Mouse (Mus musculus) heart, embryonic 12.5 days (tissue): ENCODE measurements around the gene Gm29609. TPM values are rescaled to one million over a fixed set of nuclear protein-coding genes. Genes with fewer than 3 reads are reported as not detected.

ENCODE experiments used
- ATAC-seq: fragments of 200-750 bp; cut with Nextera tagmentation; 2 replicates; pipeline ENCODE4 v1.8.0; 2017; ENCODE audit warnings: moderate TSS enrichment, moderate library complexity; ENCODE audit not compliant: insufficient number of reproducible peaks, low FRiP score
- H3K27ac ChIP-seq: fragments of 300-500 bp; sonication (generic); 2 replicates; pipeline ENCODE4 v1.5.1; 2016; ENCODE audit warnings: mild to moderate bottlenecking, moderate library complexity; ENCODE audit not compliant: poor library complexity, severe bottlenecking
- H3K27me3 ChIP-seq: fragments of 300-500 bp; sonication (generic); replicated peaks from 2 replicates; pipeline ENCODE4 v1.6.1; 2016; ENCODE audit warnings: mild to moderate bottlenecking, moderate library complexity
- H3K36me3 ChIP-seq: fragments of 300-500 bp; sonication (generic); 2 replicates; pipeline ENCODE4 v1.6.1; 2016; ENCODE audit warnings: mild to moderate bottlenecking, moderate library complexity
- H3K4me1 ChIP-seq: fragments of 300-500 bp; sonication (generic); replicated peaks from 2 replicates; pipeline ENCODE4 v1.6.1; 2016; ENCODE audit warnings: mild to moderate bottlenecking
- H3K4me2 ChIP-seq: fragments of 300-500 bp; sonication (generic); 2 replicates; pipeline ENCODE4 v1.6.1; 2016; ENCODE audit warnings: mild to moderate bottlenecking, moderate library complexity
- H3K4me3 ChIP-seq: fragments of 300-500 bp; sonication (generic); 2 replicates; pipeline ENCODE4 v1.5.1; 2016; ENCODE audit warnings: mild to moderate bottlenecking
- H3K9ac ChIP-seq: fragments of 300-500 bp; sonication (generic); 2 replicates; pipeline ENCODE4 v1.6.1; 2016; ENCODE audit warnings: mild to moderate bottlenecking, moderate library complexity
- H3K9me3 ChIP-seq: fragments of 300-500 bp; sonication (generic); replicated peaks from 2 replicates; pipeline ENCODE4 v1.6.1; 2016; ENCODE audit warnings: mild to moderate bottlenecking, moderate library complexity
- WGBS: fragments of 180-500 bp; shearing (Covaris S2); methylation state at CpG from one replicate; pipeline ENCODE4 v1.1.7; 2016; 5-methylcytosine and 5-hydroxymethylcytosine counted together
- polyA plus RNA-seq: library from polyadenylated mRNA; unstranded; fragments of >200 nt; fragmentation: Nextera tagmentation; extraction: Ambion mirVana; gene quantifications from 2 replicates; pipeline ENCODE4 v1.2.1, GENCODE M21; 2016

The Gm29609 gene
- polyA plus RNA-seq, 1 experiment from 2014 or later, result 1.3 TPM

- Histone ChIP-seq H3K4me3 (no peak overlapping the region), H3K4me2 (no peak overlapping the region), H3K27me3 (no peaks in the 10 kb centered on the region), H3K36me3 (0 out of 2 replicates have a peak, but pooled peaks cover 5% of the 10 kb centered on the region), H3K27ac (no peak overlapping the region), H3K4me1 (0 out of 2 replicates have a peak, but pooled peaks cover 2% of the 10 kb centered on the region), H3K9me3 (no peaks in the 10 kb centered on the region), H3K9ac (no peak overlapping the region)
- no peak for ATAC-seq
- 94% methylated on average over 9 of the region's 9 CpGs for WGBS
Measured at GRCm38 (mm10) chr5:31181183-31181770, 1.6 kb upstream of the Gm29609 start.

GRCm38 (mm10) chr5:31179301-31179765 lies 378 bp downstream of the Gm29609 start:
- peaks cover 9% of the 10 kb centered on the region for H3K36me3 ChIP-seq
- peak overlapping the region; percentile 95 for H3K27ac ChIP-seq
- peak overlapping the region; percentile 90 for H3K4me2 ChIP-seq
- WGBS, result 0% methylated on average over 25 of the region's 25 CpGs
- H3K27me3 ChIP-seq, result no peaks in the 10 kb centered on the region
- ATAC-seq, result peak; percentile 54
- H3K9ac ChIP-seq, result peak overlapping the region; percentile 81
- H3K4me3 ChIP-seq, result peak overlapping the region; percentile 90
- H3K9me3 ChIP-seq, result no peaks in the 10 kb centered on the region
- H3K4me1 ChIP-seq, result 0 out of 2 replicates have a peak, but pooled peaks cover 2% of the 10 kb centered on the region

GRCm38 (mm10) chr5:31168630-31169029 lies 11.1 kb downstream of the Gm29609 start:
- H3K9ac ChIP-seq, result no peak overlapping the region
- H3K9me3 ChIP-seq, result no peaks in the 10 kb centered on the region
- no peak overlapping the region for H3K4me3 ChIP-seq
- no peaks in the 10 kb centered on the region for H3K27me3 ChIP-seq
- no peak overlapping the region for H3K4me2 ChIP-seq
- ATAC-seq, result no peak
- H3K4me1 ChIP-seq, result no peaks in the 10 kb centered on the region
- peaks cover 92% of the 10 kb centered on the region for H3K36me3 ChIP-seq
- 77% methylated on average over 4 of the region's 4 CpGs for WGBS
- no peak overlapping the region for H3K27ac ChIP-seq

GRCm38 (mm10) chr5:31164878-31165277 lies 14.8 kb downstream of the Gm29609 start:
- H3K27ac ChIP-seq, result no peak overlapping the region
- H3K9me3 ChIP-seq, result no peaks in the 10 kb centered on the region
- no peak overlapping the region for H3K4me3 ChIP-seq
- peaks cover 93% of the 10 kb centered on the region for H3K36me3 ChIP-seq
- no peak overlapping the region for H3K9ac ChIP-seq
- 80% methylated on average over 1 of the region's 1 CpGs for WGBS
- H3K4me2 ChIP-seq, result no peak overlapping the region
- H3K4me1 ChIP-seq, result no peaks in the 10 kb centered on the region
- H3K27me3 ChIP-seq, result no peaks in the 10 kb centered on the region
- ATAC-seq, result no peak

GRCm38 (mm10) chr5:31162462-31162861 lies 17.2 kb downstream of the Gm29609 start:
- Histone ChIP-seq H3K27ac (no peak overlapping the region), H3K4me1 (no peaks in the 10 kb centered on the region), H3K4me3 (no peak overlapping the region), H3K27me3 (no peaks in the 10 kb centered on the region), H3K36me3 (peaks cover 93% of the 10 kb centered on the region), H3K9me3 (no peaks in the 10 kb centered on the region), H3K4me2 (no peak overlapping the region), H3K9ac (no peak overlapping the region)
- no peak for ATAC-seq

- Histone ChIP-seq H3K27me3 (no peaks in the 10 kb centered on the region), H3K9ac (peak within 1 kb of the TSS; percentile 65), H3K4me1 (peaks cover 19% of the 10 kb centered on the region), H3K36me3 (peaks cover 41% of the 10 kb centered on the region), H3K27ac (peak within 1 kb of the TSS; percentile 37), H3K4me3 (peak within 1 kb of the TSS; percentile 55), H3K9me3 (no peaks in the 10 kb centered on the region), H3K4me2 (peak within 1 kb of the TSS; percentile 93)
- ATAC-seq, result peak; percentile 95
- under 1% methylated on average over 19 of the region's 19 CpGs for WGBS
Measured at GRCm38 (mm10) chr5:31154152-31154553, 25.6 kb downstream of the Gm29609 start, which contains the start of gene Mpv17. Mpv17 (minus strand) TSS chr5:31154251.

GRCm38 (mm10) chr5:31153516-31154151 lies 26.1 kb downstream of the Gm29609 start:
- Histone ChIP-seq H3K36me3 (peaks cover 35% of the 10 kb centered on the region), H3K27ac (peak overlapping the region; percentile 37), H3K9ac (peak overlapping the region; percentile 65), H3K4me2 (peak overlapping the region; percentile 93), H3K27me3 (no peaks in the 10 kb centered on the region), H3K4me3 (peak overlapping the region; percentile 55), H3K4me1 (peaks cover 19% of the 10 kb centered on the region), H3K9me3 (no peaks in the 10 kb centered on the region)
- WGBS, result 28% methylated on average over 6 of the region's 6 CpGs
- ATAC-seq, result 0 out of 2 replicates have a peak, but pooled peaks have one; percentile 4

GRCm38 (mm10) chr5:31151746-31152145 lies 28.0 kb downstream of the Gm29609 start:
- peaks cover 19% of the 10 kb centered on the region for H3K4me1 ChIP-seq
- no peaks in the 10 kb centered on the region for H3K27me3 ChIP-seq
- H3K36me3 ChIP-seq, result peaks cover 33% of the 10 kb centered on the region
- no peak for ATAC-seq
- H3K4me2 ChIP-seq, result no peak overlapping the region
- H3K9me3 ChIP-seq, result no peaks in the 10 kb centered on the region
- no peak overlapping the region for H3K27ac ChIP-seq
- H3K9ac ChIP-seq, result no peak overlapping the region
- H3K4me3 ChIP-seq, result no peak overlapping the region
- 72% methylated on average over 3 of the region's 3 CpGs for WGBS

GRCm38 (mm10) chr5:31149781-31150180 lies 29.9 kb downstream of the Gm29609 start:
- Histone ChIP-seq H3K27me3 (no peaks in the 10 kb centered on the region), H3K4me3 (no peak overlapping the region), H3K9ac (no peak overlapping the region), H3K9me3 (no peaks in the 10 kb centered on the region), H3K4me1 (peaks cover 19% of the 10 kb centered on the region), H3K27ac (no peak overlapping the region), H3K36me3 (peaks cover 42% of the 10 kb centered on the region), H3K4me2 (no peak overlapping the region)
- no peak for ATAC-seq
- WGBS, result 80% methylated on average over 4 of the region's 4 CpGs

GRCm38 (mm10) chr5:31138968-31139425 lies 40.7 kb downstream of the Gm29609 start:
- Histone ChIP-seq H3K36me3 (peaks cover 16% of the 10 kb centered on the region), H3K27me3 (peaks cover 64% of the 10 kb centered on the region), H3K9me3 (no peaks in the 10 kb centered on the region), H3K27ac (no peak overlapping the region), H3K4me1 (peaks cover 26% of the 10 kb centered on the region), H3K9ac (no peak overlapping the region), H3K4me3 (peak overlapping the region; percentile 41), H3K4me2 (peak overlapping the region; percentile 74)
- WGBS, result 8% methylated on average over 9 of the region's 9 CpGs
- ATAC-seq, result no peak

GRCm38 (mm10) chr5:31138241-31138967 lies 41.3 kb downstream of the Gm29609 start, which contains the start of gene Ucn:
Ucn (minus strand) TSS chr5:31138829.
- peaks cover 11% of the 10 kb centered on the region for H3K36me3 ChIP-seq
- H3K27me3 ChIP-seq, result peaks cover 68% of the 10 kb centered on the region
- WGBS, result 2% methylated on average over 52 of the region's 52 CpGs
- 0 out of 2 replicates have a peak within 1 kb of the TSS, but pooled peaks have one; percentile 33 for H3K9ac ChIP-seq
- no peak for ATAC-seq
- H3K9me3 ChIP-seq, result no peaks in the 10 kb centered on the region
- peaks cover 26% of the 10 kb centered on the region for H3K4me1 ChIP-seq
- H3K27ac ChIP-seq, result no peak within 1 kb of the TSS
- H3K4me2 ChIP-seq, result peak within 1 kb of the TSS; percentile 74
- H3K4me3 ChIP-seq, result peak within 1 kb of the TSS; percentile 41
